ENCODE assay signal across 9 mouse cellular contexts in genomic region chr12:68500794-68501193, GRCm38 (mm10).
DNase-seq lines count a peak whose midpoint lies in the region; TF ChIP-seq lines count a peak whose summit lies in the region.
"Had no signal": no experiment of that assay in that cellular context is flagged by ENCODE, and none has a peak within 500 bp of the region (broad histone marks: within the 10 kb centered on the region; RNA-seq: fewer than 3 reads in every experiment).

No protein-coding gene starts in this region.

- no peaks in the 10 kb centered on the region for H3K79me2 ChIP-seq in heart, adult 2 months (replicated peaks; ENCODE audit: control insufficient read depth, insufficient read depth, low read length)

- no peak for TF ChIP-seq EP300 in heart, adult 2 months (IDR thresholded peaks at IDR 0.05; ENCODE audit: insufficient read depth, low read depth, low read length)

- intact Hi-C loops in heart, adult 2 months (cut with DNase I), result no loop called here

- peak; percentile 44 for TF ChIP-seq CTCF in heart, adult 2 months (IDR thresholded peaks at IDR 0.05)
- TF ChIP-seq CTCF in lung, adult 2 months (IDR thresholded peaks at IDR 0.05; ENCODE audit: insufficient read depth, low read length), result no peak

- no peaks in the 10 kb centered on the region for H3K27me3 ChIP-seq in heart, adult 2 months (ENCODE audit: control insufficient read depth, insufficient read depth, low read length)
- no peaks in the 10 kb centered on the region for H3K27me3 ChIP-seq in heart, embryonic 10.5 days (ENCODE audit: insufficient read depth, poor library complexity, severe bottlenecking)
- H3K27me3 ChIP-seq in limb, embryonic 10.5 days (ENCODE audit: low read depth, poor library complexity, severe bottlenecking), result no peaks in the 10 kb centered on the region
- H3K27me3 ChIP-seq: liver, embryonic 13.5 days had no signal

- DNase-seq in heart, adult 2 months, result no peak
- no peak for DNase-seq in heart, embryonic 10.5 days (ENCODE audit: low spot score)
- DNase-seq in lung, postnatal 10 days, result peak; percentile 3
- DNase-seq in lung, adult 2 months, result no peak
- DNase-seq in c-Kit-positive CD71-negative TER-119-negative erythroid progenitor cells, embryonic 14.5 days (ENCODE audit: low read depth), result peak; percentile 7
- peak; percentile 55 for DNase-seq in limb, embryonic 10.5 days (ENCODE audit: low spot score)
- no peak for DNase-seq in thymus, postnatal 36 days
- no peak for DNase-seq in urinary bladder, postnatal 25 days (ENCODE audit: low spot score)
- DNase-seq: liver, embryonic 13.5 days had no signal

- WGBS in heart, adult 2 months, result 58% methylated on average over 4 of the region's 4 CpGs
- 78% methylated on average over 4 of the region's 4 CpGs for WGBS in heart, embryonic 10.5 days
- WGBS in lung, adult 2 months, result 70% methylated on average over 4 of the region's 4 CpGs
- 84% methylated on average over 4 of the region's 4 CpGs for WGBS in limb, embryonic 10.5 days

- H3K4me1 ChIP-seq in heart, adult 2 months (ENCODE audit: control insufficient read depth, insufficient read depth, low read length), result no peaks in the 10 kb centered on the region
- no peaks in the 10 kb centered on the region for H3K4me1 ChIP-seq in heart, embryonic 10.5 days
- no peaks in the 10 kb centered on the region for H3K4me1 ChIP-seq in lung, adult 2 months (ENCODE audit: control insufficient read depth, insufficient read depth, low read length)
- no peaks in the 10 kb centered on the region for H3K4me1 ChIP-seq in limb, embryonic 10.5 days
- H3K4me1 ChIP-seq: liver, embryonic 13.5 days had no signal

- no peak overlapping the region for H3K27ac ChIP-seq in heart, adult 2 months
- no peak overlapping the region for H3K27ac ChIP-seq in heart, embryonic 10.5 days
- no peak overlapping the region for H3K27ac ChIP-seq in limb, embryonic 10.5 days
- H3K27ac ChIP-seq: liver, embryonic 13.5 days had no signal

- no peak overlapping the region for H3K9ac ChIP-seq in heart, adult 2 months (ENCODE audit: low read depth, low read length)
- H3K9ac ChIP-seq: liver, embryonic 13.5 days had no signal

- no peak overlapping the region for H3K4me3 ChIP-seq in heart, adult 2 months
- H3K4me3 ChIP-seq in heart, embryonic 10.5 days, result no peak overlapping the region
- H3K4me3 ChIP-seq in lung, adult 2 months (replicated peaks; ENCODE audit: extremely low read depth, low read depth, low read length), result no peak overlapping the region
- H3K4me3 ChIP-seq in limb, embryonic 10.5 days, result no peak overlapping the region
- H3K4me3 ChIP-seq: liver, embryonic 13.5 days had no signal

- TF ChIP-seq POLR2A in heart, adult 2 months (IDR thresholded peaks at IDR 0.05; ENCODE audit: insufficient read depth, low read depth, low read length), result no peak
- TF ChIP-seq POLR2A in lung, adult 2 months (IDR thresholded peaks at IDR 0.05; ENCODE audit: borderline replicate concordance, extremely low read depth, low read depth, low read length), result no peak

- H3K36me3 ChIP-seq in heart, adult 2 months (ENCODE audit: control insufficient read depth, insufficient read depth, low read length), result no peaks in the 10 kb centered on the region
- H3K36me3 ChIP-seq in heart, embryonic 10.5 days, result no peaks in the 10 kb centered on the region
- no peaks in the 10 kb centered on the region for H3K36me3 ChIP-seq in limb, embryonic 10.5 days
- H3K36me3 ChIP-seq: liver, embryonic 13.5 days had no signal

- H3K9me3 ChIP-seq in heart, embryonic 10.5 days, result no peaks in the 10 kb centered on the region
- no peaks in the 10 kb centered on the region for H3K9me3 ChIP-seq in limb, embryonic 10.5 days (replicated peaks)
- H3K9me3 ChIP-seq: liver, embryonic 13.5 days had no signal

Comparison
In these comparisons a context has a peak if more than half of its experiments do, and no peak if none do; other contexts are left out.
1. DNase-seq: peak in lung, postnatal 10 days (single experiment), c-Kit-positive CD71-negative TER-119-negative erythroid progenitor cells, embryonic 14.5 days (single experiment) and limb, embryonic 10.5 days (single experiment); none in heart, adult 2 months (0 of 2), heart, embryonic 10.5 days (single experiment), lung, adult 2 months (single experiment), thymus, postnatal 36 days (0 of 2) and urinary bladder, postnatal 25 days (single experiment).